Mouse (Mus musculus): ENCODE measurements around the gene Bckdha. TPM values are rescaled to one million over a fixed set of nuclear protein-coding genes. Genes with fewer than 3 reads are reported as not detected.
A peak's percentile ranks its signal among the peaks of the same experiment; 100 is the strongest.

Bckdha gene
- total and polyA plus RNA-seq, 3 experiments: 6.0 to 44.1 (median 20.4) TPM

- no peak for TF ChIP-seq TAL1 (conservative IDR thresholded peaks at IDR 0.05; ENCODE audit: low read depth, low read length)
- TF ChIP-seq POLR2AphosphoS5 (IDR thresholded peaks at IDR 0.05; ENCODE audit: insufficient replicate concordance, low read depth, low read length): no peak
- no peak for TF ChIP-seq GATA1 (IDR thresholded peaks at IDR 0.05; ENCODE audit: borderline replicate concordance, low read length)
- TF ChIP-seq GATA2 (IDR thresholded peaks at IDR 0.05; ENCODE audit: borderline replicate concordance, low read depth, low read length): no peak
- TF ChIP-seq CTCF (IDR thresholded peaks at IDR 0.05; ENCODE audit: low read depth, low read length): no peak
- H3K4me3 ChIP-seq (ENCODE audit: low read depth, low read length): no peak overlapping the region
- no peak for DNase-seq (ENCODE audit: low spot score)
- H3K27me3 ChIP-seq (ENCODE audit: insufficient read depth, low read length): peaks cover 9% of the 10 kb centered on the region; the same call in 1 of the 2 replicates
- H3K9me3 ChIP-seq (replicated peaks): no peaks in the 10 kb centered on the region
- H3K36me3 ChIP-seq (replicated peaks): peaks cover 76% of the 10 kb centered on the region
- H3K4me1 ChIP-seq (ENCODE audit: insufficient read depth, low read depth, low read length): peaks cover 27% of the 10 kb centered on the region
- ATAC-seq (ENCODE audit: extremely low read depth, insufficient number of reproducible peaks, low FRiP score, poor library complexity, severe bottlenecking): no peak
Measured at GRCm38 (mm10) chr7:25670096-25670495, 11.3 kb upstream of the Bckdha start.

- H3K27me3 ChIP-seq (ENCODE audit: insufficient read depth, low read length): peaks cover 5% of the 10 kb centered on the region; the same call in 1 of the 2 replicates
- no peak overlapping the region for H3K4me3 ChIP-seq (ENCODE audit: low read depth, low read length)
- H3K36me3 ChIP-seq (replicated peaks): peaks cover 80% of the 10 kb centered on the region
- H3K9me3 ChIP-seq (replicated peaks): no peaks in the 10 kb centered on the region
- ATAC-seq (ENCODE audit: extremely low read depth, insufficient number of reproducible peaks, low FRiP score, poor library complexity, severe bottlenecking) (no peak), DNase-seq (ENCODE audit: low spot score) (no peak)
- TF ChIP-seq CTCF (IDR thresholded peaks at IDR 0.05; ENCODE audit: low read depth, low read length) (no peak), TAL1 (conservative IDR thresholded peaks at IDR 0.05; ENCODE audit: low read depth, low read length) (no peak), GATA1 (IDR thresholded peaks at IDR 0.05; ENCODE audit: borderline replicate concordance, low read length) (no peak), POLR2AphosphoS5 (IDR thresholded peaks at IDR 0.05; ENCODE audit: insufficient replicate concordance, low read depth, low read length) (no peak), GATA2 (IDR thresholded peaks at IDR 0.05; ENCODE audit: borderline replicate concordance, low read depth, low read length) (no peak)
- peaks cover 27% of the 10 kb centered on the region for H3K4me1 ChIP-seq (ENCODE audit: insufficient read depth, low read depth, low read length)
Measured at GRCm38 (mm10) chr7:25669631-25670030, 10.8 kb upstream of the Bckdha start.

GRCm38 (mm10) chr7:25669158-25669557, 10.4 kb upstream of the Bckdha start:
- H3K36me3 ChIP-seq (replicated peaks): peaks cover 85% of the 10 kb centered on the region

GRCm38 (mm10) chr7:25666381-25666780, 7.6 kb upstream of the Bckdha start:
- no peak overlapping the region for H3K4me3 ChIP-seq (ENCODE audit: low read depth, low read length)
- H3K4me1 ChIP-seq (ENCODE audit: insufficient read depth, low read depth, low read length): peaks cover 45% of the 10 kb centered on the region
- H3K36me3 ChIP-seq (replicated peaks): peaks cover 100% of the 10 kb centered on the region
- TF ChIP-seq POLR2AphosphoS5 (IDR thresholded peaks at IDR 0.05; ENCODE audit: insufficient replicate concordance, low read depth, low read length) (no peak), TAL1 (conservative IDR thresholded peaks at IDR 0.05; ENCODE audit: low read depth, low read length) (no peak), GATA1 (IDR thresholded peaks at IDR 0.05; ENCODE audit: borderline replicate concordance, low read length) (no peak), GATA2 (IDR thresholded peaks at IDR 0.05; ENCODE audit: borderline replicate concordance, low read depth, low read length) (no peak), CTCF (IDR thresholded peaks at IDR 0.05; ENCODE audit: low read depth, low read length) (no peak)
- DNase-seq (ENCODE audit: low spot score) (no peak), ATAC-seq (ENCODE audit: extremely low read depth, insufficient number of reproducible peaks, low FRiP score, poor library complexity, severe bottlenecking) (no peak)
- H3K27me3 ChIP-seq (ENCODE audit: insufficient read depth, low read length): no peaks in the 10 kb centered on the region
- no peaks in the 10 kb centered on the region for H3K9me3 ChIP-seq (replicated peaks)

More at GRCm38 (mm10) chr7:25669158-25669557, 10.4 kb upstream of the Bckdha start:
- H3K4me1 ChIP-seq (ENCODE audit: insufficient read depth, low read depth, low read length): peaks cover 27% of the 10 kb centered on the region
- TF ChIP-seq CTCF (IDR thresholded peaks at IDR 0.05; ENCODE audit: low read depth, low read length) (no peak), POLR2AphosphoS5 (IDR thresholded peaks at IDR 0.05; ENCODE audit: insufficient replicate concordance, low read depth, low read length) (no peak)
- H3K27me3 ChIP-seq (ENCODE audit: insufficient read depth, low read length): 0 out of 2 replicates have a peak, but pooled peaks cover under 1% of the 10 kb centered on the region
- H3K9me3 ChIP-seq (replicated peaks): no peaks in the 10 kb centered on the region
- DNase-seq (ENCODE audit: low spot score) (no peak), ATAC-seq (ENCODE audit: extremely low read depth, insufficient number of reproducible peaks, low FRiP score, poor library complexity, severe bottlenecking) (no peak)
- no peak overlapping the region for H3K4me3 ChIP-seq (ENCODE audit: low read depth, low read length)

GRCm38 (mm10) chr7:25657785-25658184, 996 bp downstream of the Bckdha start:
- TF ChIP-seq GATA1 (IDR thresholded peaks at IDR 0.05; ENCODE audit: borderline replicate concordance, low read length) (no peak), CTCF (IDR thresholded peaks at IDR 0.05; ENCODE audit: low read depth, low read length) (no peak), POLR2AphosphoS5 (IDR thresholded peaks at IDR 0.05; ENCODE audit: insufficient replicate concordance, low read depth, low read length) (no peak), GATA2 (IDR thresholded peaks at IDR 0.05; ENCODE audit: borderline replicate concordance, low read depth, low read length) (no peak), TAL1 (conservative IDR thresholded peaks at IDR 0.05; ENCODE audit: low read depth, low read length) (no peak)
- ATAC-seq (ENCODE audit: extremely low read depth, insufficient number of reproducible peaks, low FRiP score, poor library complexity, severe bottlenecking) (no peak), DNase-seq (ENCODE audit: low spot score) (no peak)
- Histone ChIP-seq H3K36me3 (replicated peaks) (peaks cover 39% of the 10 kb centered on the region), H3K4me1 (ENCODE audit: insufficient read depth, low read depth, low read length) (peaks cover 52% of the 10 kb centered on the region), H3K4me3 (ENCODE audit: low read depth, low read length) (peak overlapping the region; percentile 77), H3K9me3 (replicated peaks) (no peaks in the 10 kb centered on the region), H3K27me3 (ENCODE audit: insufficient read depth, low read length) (no peaks in the 10 kb centered on the region)

GRCm38 (mm10) chr7:25655601-25656428, 3.0 kb downstream of the Bckdha start:
- Histone ChIP-seq H3K36me3 (replicated peaks) (peaks cover 24% of the 10 kb centered on the region), H3K9me3 (replicated peaks) (no peaks in the 10 kb centered on the region), H3K4me1 (ENCODE audit: insufficient read depth, low read depth, low read length) (peaks cover 38% of the 10 kb centered on the region), H3K4me3 (ENCODE audit: low read depth, low read length) (no peak overlapping the region), H3K27me3 (ENCODE audit: insufficient read depth, low read length) (no peaks in the 10 kb centered on the region)
- ATAC-seq (ENCODE audit: extremely low read depth, insufficient number of reproducible peaks, low FRiP score, poor library complexity, severe bottlenecking) (no peak), DNase-seq (ENCODE audit: low spot score) (no peak)
- TF ChIP-seq GATA1 (IDR thresholded peaks at IDR 0.05; ENCODE audit: borderline replicate concordance, low read length) (no peak), TAL1 (conservative IDR thresholded peaks at IDR 0.05; ENCODE audit: low read depth, low read length) (no peak), POLR2AphosphoS5 (IDR thresholded peaks at IDR 0.05; ENCODE audit: insufficient replicate concordance, low read depth, low read length) (no peak), CTCF (IDR thresholded peaks at IDR 0.05; ENCODE audit: low read depth, low read length) (no peak), GATA2 (IDR thresholded peaks at IDR 0.05; ENCODE audit: borderline replicate concordance, low read depth, low read length) (no peak)

Measured in G1E (cell line).